Mouse (Mus musculus): ENCODE data around the gene Rasl2-9. TPM values are rescaled to one million over a fixed set of nuclear protein-coding genes. Genes with fewer than 3 reads are reported as not detected.
A peak's percentile ranks its signal among the peaks of the same experiment; 100 is the strongest.
"Not testable (repeated sequence)": the region's sequence is repeated elsewhere in the genome, so short reads cannot be mapped to it uniquely, and the experiment has no call there.

The Rasl2-9 gene
- polyA plus RNA-seq, 1 experiment: 0.37 TPM

DNA sequence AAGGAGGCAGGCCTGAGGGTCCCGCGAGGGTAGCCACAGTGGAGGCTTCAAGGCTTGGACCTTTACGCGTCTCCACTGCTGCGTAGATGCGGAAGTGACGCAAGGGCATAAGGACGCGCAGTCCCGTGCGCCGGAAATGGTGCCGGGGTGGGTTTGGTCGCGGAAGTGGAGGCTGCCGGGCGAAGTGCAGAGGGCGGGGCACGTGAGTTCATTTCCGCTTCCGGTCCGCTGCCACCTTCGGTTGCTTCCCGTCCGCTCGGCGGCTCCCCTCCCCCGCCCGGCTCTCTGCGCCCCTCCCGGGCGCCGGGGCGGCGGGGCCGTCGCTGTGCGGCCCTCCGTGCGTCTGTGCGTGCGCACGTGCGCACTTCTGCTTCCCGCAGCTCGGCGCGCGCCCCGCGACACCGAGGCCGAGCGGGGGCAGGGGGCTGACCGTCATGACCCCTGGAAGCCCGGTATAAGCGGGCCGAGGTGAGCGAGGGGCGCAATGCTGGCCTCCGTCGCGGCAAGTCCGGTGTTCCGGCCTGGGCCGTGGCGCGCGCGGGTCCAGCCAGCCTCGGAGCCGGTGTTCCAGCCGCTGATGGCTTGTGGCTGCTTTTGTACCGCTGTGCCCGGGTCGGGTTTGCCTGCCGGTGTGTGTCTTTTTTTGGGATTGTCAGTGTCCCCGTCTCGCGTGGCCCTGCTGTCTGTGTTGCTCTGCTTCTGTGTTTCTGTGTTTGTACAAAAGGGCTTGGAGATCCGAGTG is 45.6 kb downstream of the Rasl2-9 start, which contains the start of gene Epn1:
TSS of gene Epn1 (plus strand) at position 226 of the 742 bp plus-strand sequence.
- DNase-seq (ENCODE audit: low read depth): peak; percentile 99
- TF ChIP-seq POLR2A (IDR thresholded peaks at IDR 0.05; ENCODE audit: borderline replicate concordance, extremely low read depth, insufficient read depth, insufficient read length, poor library complexity, severe bottlenecking): peak; percentile 55
- TF ChIP-seq CTCF (IDR thresholded peaks at IDR 0.05; ENCODE audit: borderline replicate concordance, extremely low read depth, insufficient read depth, insufficient read length): peak; percentile 1; the same call in 1 of the 2 replicates

DNA sequence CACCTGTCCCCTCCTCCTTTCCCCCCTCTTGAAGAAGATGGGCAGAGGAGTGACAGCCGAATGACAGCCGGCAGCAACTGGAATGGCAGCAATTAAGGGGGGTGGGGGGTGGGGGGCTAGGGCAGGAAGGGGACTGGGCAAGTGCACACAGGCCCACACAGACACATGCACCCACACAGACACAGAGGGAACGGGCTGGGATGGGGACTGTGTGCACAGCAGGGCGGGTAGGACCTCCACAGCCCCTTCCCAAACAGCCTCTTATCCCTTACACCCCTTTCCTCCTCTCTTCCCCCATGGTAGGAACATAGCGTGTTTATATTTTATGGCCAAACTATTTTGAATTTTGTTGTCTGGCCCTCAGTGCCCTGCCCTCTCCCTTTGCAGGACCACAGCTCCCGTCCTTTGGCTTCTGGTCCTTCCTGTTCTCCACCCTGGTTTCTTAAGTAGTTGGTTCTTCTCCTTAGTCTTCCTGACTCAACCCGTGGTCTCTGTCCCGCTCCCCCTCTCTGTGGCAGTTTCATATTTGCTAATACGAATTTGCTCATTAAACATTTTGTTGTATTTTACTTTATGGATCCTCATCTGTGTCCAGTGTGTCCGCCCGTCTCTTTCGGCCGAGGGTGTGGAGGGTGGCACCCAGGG is 46.3 kb downstream of the Rasl2-9 start:
- DNase-seq (ENCODE audit: low read depth): not testable (repeated sequence)

DNA sequence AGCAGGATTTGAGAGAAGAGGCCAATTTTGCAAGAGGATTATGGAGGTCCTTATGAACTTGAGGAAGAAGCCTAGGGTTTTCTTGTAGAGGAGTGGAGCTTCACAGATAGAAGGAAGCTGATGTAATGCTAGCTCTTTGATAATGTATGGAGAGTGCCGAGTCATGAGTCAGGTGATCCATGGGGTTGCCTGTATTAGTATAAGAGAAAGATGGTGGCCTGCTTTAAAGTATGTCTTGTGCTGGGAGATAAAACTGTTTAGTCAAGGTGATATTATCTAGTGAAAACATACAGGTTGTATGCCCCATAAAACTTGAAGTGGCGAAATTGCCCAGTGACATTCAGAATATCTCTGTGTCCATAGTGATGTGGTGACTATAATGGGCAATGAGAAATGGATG is 48.8 kb downstream of the Rasl2-9 start:
- no peak for DNase-seq (ENCODE audit: low read depth)
- TF ChIP-seq CTCF (IDR thresholded peaks at IDR 0.05; ENCODE audit: borderline replicate concordance, extremely low read depth, insufficient read depth, insufficient read length): no peak
- no peak for TF ChIP-seq POLR2A (IDR thresholded peaks at IDR 0.05; ENCODE audit: borderline replicate concordance, extremely low read depth, insufficient read depth, insufficient read length, poor library complexity, severe bottlenecking)

GRCm38 (mm10) chr7:5074984-5075383 is 50.8 kb downstream of the Rasl2-9 start:
- DNase-seq (ENCODE audit: low read depth): no peak
- TF ChIP-seq POLR2A (IDR thresholded peaks at IDR 0.05; ENCODE audit: borderline replicate concordance, extremely low read depth, insufficient read depth, insufficient read length, poor library complexity, severe bottlenecking) (no peak), CTCF (IDR thresholded peaks at IDR 0.05; ENCODE audit: borderline replicate concordance, extremely low read depth, insufficient read depth, insufficient read length) (no peak)

Other genes starting within 250 kb of the Rasl2-9 start
- 6.7 and 9.0 TPM in 2 replicates for gene Isoc2a, start 248.8 kb downstream of the Rasl2-9 start, polyA plus RNA-seq (2012; rRNA removed)
- gene Gm36210, start 219.4 kb downstream of the Rasl2-9 start, polyA plus RNA-seq (2012; rRNA removed): 0.77 and 1.3 TPM in 2 replicates
- 16.7 and 21.7 TPM in 2 replicates for gene Zfp628, start 210.7 kb downstream of the Rasl2-9 start, polyA plus RNA-seq (2012; rRNA removed)
- 27.3 and 27.9 TPM in 2 replicates for gene Nat14, start 203.9 kb downstream of the Rasl2-9 start, polyA plus RNA-seq (2012; rRNA removed)
- gene Ssc5d, start 200.2 kb downstream of the Rasl2-9 start, polyA plus RNA-seq (2012; rRNA removed): 2.3 and 3.6 TPM in 2 replicates
- gene Sbk2, start 161.5 kb downstream of the Rasl2-9 start, polyA plus RNA-seq (2012; rRNA removed): 0.14 TPM in 2 replicates
- gene Sbk3, start 154.8 kb downstream of the Rasl2-9 start, polyA plus RNA-seq (2012; rRNA removed): 1.1 and 2.0 TPM in 2 replicates
- gene Zfp579, start 129.8 kb downstream of the Rasl2-9 start, polyA plus RNA-seq (2012; rRNA removed): 168 and 190 TPM in 2 replicates
- gene Zfp524, start 111.5 kb downstream of the Rasl2-9 start, polyA plus RNA-seq (2012; rRNA removed): 11.9 and 18.0 TPM in 2 replicates
- 49.9 and 54.5 TPM in 2 replicates for gene Fiz1, start 111.3 kb downstream of the Rasl2-9 start, polyA plus RNA-seq (2012; rRNA removed)
- gene Gm44973, start 110.5 kb downstream of the Rasl2-9 start, polyA plus RNA-seq (2012; rRNA removed): not detected in 2 replicates
- 43.5 and 52.4 TPM in 2 replicates for gene Zfp865, start 105.6 kb downstream of the Rasl2-9 start, polyA plus RNA-seq (2012; rRNA removed)
- gene Ccdc106, start 105.4 kb downstream of the Rasl2-9 start, polyA plus RNA-seq (2012; rRNA removed): 41.4 and 47.8 TPM in 2 replicates
- gene 4632433K11Rik, start 91.8 kb downstream of the Rasl2-9 start, polyA plus RNA-seq (2012; rRNA removed): not detected in 2 replicates
- 6.8 and 7.6 TPM in 2 replicates for gene Zfp784, start 87.5 kb downstream of the Rasl2-9 start, polyA plus RNA-seq (2012; rRNA removed)
- 61.4 and 88.7 TPM in 2 replicates for gene Zfp580, start 74.4 kb downstream of the Rasl2-9 start, polyA plus RNA-seq (2012; rRNA removed)
- gene U2af2, start 63.8 kb downstream of the Rasl2-9 start, polyA plus RNA-seq (2012; rRNA removed): 404 and 431 TPM in 2 replicates
- 176 and 216 TPM in 2 replicates for gene Epn1, start 45.7 kb downstream of the Rasl2-9 start, polyA plus RNA-seq (2012; rRNA removed)
- gene Rfpl4, start 9.0 kb downstream of the Rasl2-9 start, polyA plus RNA-seq (2012; rRNA removed): not detected in 2 replicates
- not detected in 2 replicates for gene Vmn1r55, start 23.7 kb upstream of the Rasl2-9 start, polyA plus RNA-seq (2012; rRNA removed)
- not detected in 2 replicates for gene Vmn1r56, start 70.8 kb upstream of the Rasl2-9 start, polyA plus RNA-seq (2012; rRNA removed)
- gene Vmn1r57, start 92.5 kb upstream of the Rasl2-9 start, polyA plus RNA-seq (2012; rRNA removed): not detected in 2 replicates
- gene Gm5065, start 224.6 kb upstream of the Rasl2-9 start, polyA plus RNA-seq (2012; rRNA removed): not detected in 2 replicates
- gene Nlrp2, start 225.1 kb upstream of the Rasl2-9 start, polyA plus RNA-seq (2012; rRNA removed): not detected in 2 replicates

Data from brain, embryonic 14.5 days (tissue).